Mouse (Mus musculus) heart, postnatal 4 days (tissue): ENCODE measurements around the gene Pik3ca. TPM values are rescaled to one million over a fixed set of nuclear protein-coding genes. Genes with fewer than 3 reads are reported as not detected.
A peak's percentile ranks its signal among the peaks of the same experiment; 100 is the strongest.

ENCODE experiments used
- DNase-seq: peaks from one replicate; pipeline ENCODE4 v3.0.0; 2021
- total RNA-seq, 2 experiments: library from RNA; stranded (reverse); gene quantifications; 2 replicates each; pipeline ENCODE4 v1.2.3; 2021

Pik3ca gene
- total RNA-seq, 2 experiments from 2014 or later: 42.0 to 44.3 TPM

GRCm38 (mm10) chr3:32505841-32506240, 108.4 kb downstream of the Pik3ca start:
- DNase-seq: no peak

GRCm38 (mm10) chr3:32506366-32507225, 109.1 kb downstream of the Pik3ca start:
- no peak for DNase-seq

DNA sequence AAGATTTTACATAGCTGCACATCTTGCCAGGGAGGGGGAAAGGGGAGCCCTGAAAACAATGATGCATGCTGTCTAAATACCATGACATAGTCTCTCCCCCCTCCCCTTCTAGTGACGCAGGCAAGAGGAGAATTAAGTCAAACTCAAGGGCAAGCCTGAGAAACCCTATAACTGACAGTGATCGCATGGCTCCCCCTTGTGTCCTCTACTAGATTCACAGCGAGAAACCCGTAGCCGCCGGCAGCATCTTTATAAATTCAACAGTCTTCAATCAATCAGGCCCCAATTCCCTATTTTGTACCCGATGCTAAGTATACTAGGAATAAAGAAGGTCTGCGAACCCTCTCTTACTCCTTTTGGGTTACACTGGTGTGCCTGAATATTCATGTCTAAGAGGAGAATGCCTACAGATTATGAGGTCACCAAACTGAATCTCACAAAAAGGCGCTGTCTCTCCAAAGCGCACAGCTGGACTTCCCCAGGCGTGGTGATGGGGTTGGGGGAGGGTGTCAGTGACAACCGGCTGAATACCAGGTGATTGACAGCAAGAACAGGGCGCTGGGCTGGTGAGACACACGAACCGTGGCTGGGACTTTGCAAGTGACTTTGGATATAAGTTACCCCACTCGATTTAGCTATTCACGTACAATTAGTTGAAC, 111.3 kb downstream of the Pik3ca start:
- DNase-seq: peak; percentile 77

DNA sequence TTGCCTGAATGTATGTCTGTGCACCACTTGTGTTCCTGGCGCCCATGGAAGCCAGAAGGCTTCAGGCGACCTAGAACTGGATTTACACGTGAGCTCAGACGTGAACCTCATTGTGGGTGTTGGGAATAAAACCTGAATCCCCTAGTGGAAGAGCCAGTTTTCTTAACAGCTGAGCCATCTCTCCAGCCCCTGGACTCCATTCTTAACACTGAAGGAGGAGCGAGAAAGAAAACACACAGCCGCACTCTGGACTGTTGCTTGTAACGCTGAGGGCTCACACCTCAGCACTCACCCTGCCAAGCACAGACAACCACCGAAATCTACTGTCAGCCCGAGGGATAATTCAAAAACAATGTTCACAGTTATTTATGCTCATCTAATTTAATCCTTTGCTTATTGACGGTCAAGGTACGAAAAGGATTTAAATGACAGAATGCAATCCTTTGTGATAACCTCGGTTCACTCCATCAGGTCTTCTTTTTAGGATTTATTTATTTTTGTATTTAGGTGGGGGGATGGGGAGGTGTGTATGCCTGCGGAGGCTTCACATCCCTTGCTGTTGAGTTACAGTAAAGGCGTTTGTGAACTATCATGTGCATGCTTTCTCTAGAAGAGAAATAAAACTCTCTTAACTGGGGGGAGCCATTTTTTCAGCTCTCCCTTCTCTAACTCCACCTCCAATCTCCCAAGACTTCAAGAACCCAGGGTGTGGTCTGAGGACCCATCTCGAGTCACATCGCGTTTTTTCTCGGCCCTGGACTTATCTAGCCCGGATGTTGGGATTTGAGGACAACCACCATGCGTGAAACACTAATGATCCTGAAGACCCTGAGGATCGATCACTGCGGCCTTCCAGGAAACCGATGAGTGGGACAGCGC, 112.3 kb downstream of the Pik3ca start, which contains the start of gene Zfp639:
Gene Zfp639 (plus strand): TSS at position 764 of the 879 bp plus-strand sequence.
- no peak for DNase-seq

DNA sequence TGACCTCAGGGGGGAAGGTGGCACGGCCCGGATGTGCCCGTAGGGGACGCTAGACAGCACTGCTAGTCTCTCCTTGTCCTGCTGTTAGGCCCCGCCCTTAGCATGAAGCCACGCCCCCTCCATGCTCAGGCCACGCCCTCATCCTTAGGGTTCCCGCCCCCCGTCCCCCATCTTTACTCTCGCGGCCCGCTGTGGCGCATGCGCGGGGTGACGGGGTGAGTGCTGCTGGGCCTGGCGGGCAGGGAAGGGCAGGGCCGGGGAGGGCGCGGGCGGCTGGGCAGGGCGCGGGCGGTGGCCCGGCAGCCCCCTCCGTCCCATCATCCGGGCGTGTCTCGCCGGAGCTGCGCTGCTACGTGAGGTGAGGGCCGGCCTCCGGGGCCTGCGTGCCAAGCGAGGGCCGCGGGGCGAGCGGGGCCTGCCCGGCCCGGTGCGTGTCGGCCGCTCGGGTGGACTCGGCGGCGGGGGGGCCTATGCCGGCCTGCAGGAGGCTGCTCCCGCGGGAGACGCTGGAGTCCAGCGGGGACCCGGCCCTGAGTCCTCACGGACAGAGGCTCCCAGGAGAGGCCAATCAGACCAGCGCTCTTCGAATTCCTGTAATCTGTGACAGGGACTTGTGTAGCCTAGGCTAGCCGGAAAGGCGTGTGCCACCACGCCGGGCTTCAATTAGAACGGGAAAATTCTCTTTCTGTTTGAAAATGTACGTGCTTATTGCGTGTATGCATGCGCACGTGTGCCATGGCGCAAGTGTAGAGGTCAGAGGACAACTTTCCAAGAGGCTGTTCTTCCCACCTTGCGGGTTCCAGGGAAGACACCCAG, 113.1 kb downstream of the Pik3ca start:
- DNase-seq: peak; percentile 98

DNA sequence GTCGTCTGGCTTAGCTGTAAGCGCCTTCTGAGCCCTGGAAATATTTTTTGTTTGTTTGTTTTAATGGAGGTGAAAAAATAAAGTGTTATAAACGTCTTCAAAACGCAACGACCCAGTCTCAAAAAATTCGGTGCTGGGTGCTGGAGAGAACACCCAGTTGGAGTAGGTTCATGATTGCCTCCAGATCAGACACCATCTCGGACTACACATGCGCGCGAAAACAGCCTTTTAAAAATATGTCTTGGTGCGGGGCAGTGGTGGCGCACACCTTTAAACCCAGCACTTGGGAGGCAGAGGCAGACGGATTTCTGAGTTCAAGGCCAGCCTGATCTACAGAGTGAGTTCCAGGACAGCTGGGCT, 113.7 kb downstream of the Pik3ca start:
- DNase-seq: no peak

DNA sequence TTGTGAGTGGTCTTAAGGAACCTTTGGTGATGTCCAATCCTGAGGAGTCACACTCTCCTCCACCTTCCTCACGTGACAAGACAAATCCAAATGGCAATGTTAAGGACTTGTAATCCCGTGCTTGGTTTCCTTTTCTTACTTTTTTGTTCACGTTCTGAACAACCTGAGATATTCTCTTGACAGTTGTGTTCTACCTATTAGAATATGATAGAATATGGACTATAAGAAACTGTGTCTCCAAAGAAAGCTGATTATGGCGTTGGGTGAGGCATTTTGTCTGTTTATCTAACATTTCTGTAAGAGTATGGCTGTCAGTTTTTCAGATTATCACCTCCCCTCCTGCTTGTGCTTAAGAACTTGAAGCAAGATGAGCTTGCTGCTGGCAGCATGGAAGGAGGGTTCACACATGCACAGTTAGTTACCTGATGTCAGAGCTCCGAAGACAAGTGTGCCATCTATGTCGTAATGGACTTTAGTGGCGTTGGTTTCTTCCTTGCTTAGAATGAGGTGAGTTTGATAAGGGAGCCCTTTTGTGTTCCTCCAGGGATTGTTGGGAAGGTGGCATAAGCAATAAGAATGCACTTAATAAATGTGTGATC, 115.3 kb downstream of the Pik3ca start:
- DNase-seq: no peak

DNA sequence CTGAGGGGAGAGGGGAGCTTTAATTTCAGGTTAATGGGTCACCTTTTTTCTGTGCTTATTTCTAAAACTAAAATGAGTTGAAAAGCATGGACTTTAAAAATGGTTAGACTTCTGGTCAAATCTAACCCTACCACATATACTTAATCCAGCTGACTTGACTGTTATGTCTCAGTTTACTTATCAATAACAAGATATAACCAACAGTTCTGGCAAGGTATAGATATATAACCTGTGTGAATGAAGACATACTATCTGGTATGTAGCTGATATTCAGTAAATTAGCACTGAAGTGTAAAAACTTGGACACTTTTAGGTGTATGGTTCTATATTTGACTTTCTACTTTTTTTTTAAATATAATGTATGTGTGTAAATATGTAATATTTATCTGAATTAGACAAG, 116.1 kb downstream of the Pik3ca start:
- DNase-seq: no peak

Other genes with a start within 250 kb of the Pik3ca start
- 10 to 100 TPM; 13.8 to 14.1 TPM for gene Zmat3, start 31.7 kb upstream of the Pik3ca start, total RNA-seq
- under 1 TPM; 0.21 to 0.74 TPM for gene Kcnmb3, start 94.6 kb downstream of the Pik3ca start, total RNA-seq
- 10 to 100 TPM; 27.7 to 33.3 TPM for gene Zfp639, start 112.6 kb downstream of the Pik3ca start, total RNA-seq
- 100 to 1,000 TPM; 296 to 314 TPM for gene Mfn1, start 131.8 kb downstream of the Pik3ca start, total RNA-seq
- gene Gnb4, start 218.9 kb downstream of the Pik3ca start, total RNA-seq: 10 to 100 TPM; 34.7 to 37.2 TPM